Mouse (Mus musculus) heart, adult 11 months (tissue): ENCODE measurements around the gene Rlf.
"Not testable (repeated sequence)": the region's sequence is repeated elsewhere in the genome, so short reads cannot be mapped to it uniquely, and the experiment has no call there.

Experiments used
- DNase-seq: peaks from one replicate; pipeline ENCODE4 v3.0.0; 2022

Gene Rlf

GRCm38 (mm10) chr4:121214793-121215304 lies at the start of gene Rlf:
Gene Rlf, minus strand, starts transcription at chr4:121215084.
- peak; percentile 100 for DNase-seq

GRCm38 (mm10) chr4:121241612-121242000 lies 26.7 kb upstream of the Rlf start:
- no peak for DNase-seq

- DNase-seq: peak; percentile 72
Observed at GRCm38 (mm10) chr4:121240637-121241611, 26.0 kb upstream of the Rlf start.

GRCm38 (mm10) chr4:121239878-121240277 lies 25.0 kb upstream of the Rlf start:
- peak; percentile 23 for DNase-seq

- peak; percentile 37 for DNase-seq
Observed at GRCm38 (mm10) chr4:121231772-121232414, 17.0 kb upstream of the Rlf start.

GRCm38 (mm10) chr4:121230943-121231614 lies 16.2 kb upstream of the Rlf start:
- peak; percentile 56 for DNase-seq

- DNase-seq: peak; percentile 91
Observed at GRCm38 (mm10) chr4:121227072-121227471, 12.2 kb upstream of the Rlf start.

GRCm38 (mm10) chr4:121225177-121225576 lies 10.3 kb upstream of the Rlf start:
- DNase-seq: peak; percentile 28

GRCm38 (mm10) chr4:121223136-121223535 lies 8.3 kb upstream of the Rlf start:
- peak; percentile 28 for DNase-seq

- DNase-seq: peak; percentile 84
Observed at GRCm38 (mm10) chr4:121216216-121216615, 1.3 kb upstream of the Rlf start.

GRCm38 (mm10) chr4:121215489-121215888 lies 605 bp upstream of the Rlf start:
- DNase-seq: peak; percentile 87

- DNase-seq: no peak
Observed at GRCm38 (mm10) chr4:121213936-121214792, 720 bp downstream of the Rlf start.

- DNase-seq: no peak
Observed at GRCm38 (mm10) chr4:121208911-121209310, 6.0 kb downstream of the Rlf start.

GRCm38 (mm10) chr4:121197856-121198255 lies 17.0 kb downstream of the Rlf start:
- DNase-seq: no peak

- DNase-seq: no peak
Observed at GRCm38 (mm10) chr4:121196995-121197394, 17.9 kb downstream of the Rlf start.

GRCm38 (mm10) chr4:121196205-121196604 lies 18.7 kb downstream of the Rlf start:
- DNase-seq: no peak

- no peak for DNase-seq
Observed at GRCm38 (mm10) chr4:121194736-121195135, 20.1 kb downstream of the Rlf start.

- DNase-seq: no peak
Observed at GRCm38 (mm10) chr4:121192306-121192705, 22.6 kb downstream of the Rlf start.

GRCm38 (mm10) chr4:121189341-121189740 lies 25.5 kb downstream of the Rlf start:
- no peak for DNase-seq

- DNase-seq: no peak
Observed at GRCm38 (mm10) chr4:121179669-121180068, 35.2 kb downstream of the Rlf start.

- no peak for DNase-seq
Observed at GRCm38 (mm10) chr4:121167656-121168055, 47.2 kb downstream of the Rlf start.

- DNase-seq: not testable (repeated sequence)
Observed at GRCm38 (mm10) chr4:121166697-121167096, 48.2 kb downstream of the Rlf start.
